Mouse (Mus musculus) small intestine, adult 2 months (tissue): ENCODE measurements at regions not wholly inside any gene's neighbourhood (a gene's known extent, or its start where the extent isn't known, plus 50 kb on each side); places are given as distances from the start of the nearest gene placed in this dataset.
"Not testable (repeated sequence)": the region's sequence is repeated elsewhere in the genome, so short reads cannot be mapped to it uniquely, and the experiment has no call there.

Source experiments
- H3K27ac ChIP-seq: fragments of 200-500 bp; 2 replicates; pipeline ENCODE4 v1.5.1; 2012; ENCODE audit warnings: low read depth, low read length, control low read depth, inconsistent platforms; ENCODE audit not compliant: insufficient read depth
- H3K27me3 ChIP-seq: fragments of 200-500 bp; 2 replicates; pipeline ENCODE4 v1.6.1; 2012; ENCODE audit warnings: mild to moderate bottlenecking, moderate library complexity, low read length, inconsistent platforms; ENCODE audit not compliant: control insufficient read depth, insufficient read depth
- H3K36me3 ChIP-seq: fragments of 200-500 bp; 2 replicates; pipeline ENCODE4 v1.6.1; 2012; ENCODE audit warnings: mild to moderate bottlenecking, low read length, control low read depth, inconsistent platforms; ENCODE audit not compliant: control insufficient read depth, insufficient read depth
- H3K4me1 ChIP-seq: fragments of 200-500 bp; 2 replicates; pipeline ENCODE4 v1.6.1; 2012; ENCODE audit warnings: low read length, inconsistent platforms, mixed read lengths; ENCODE audit not compliant: control insufficient read depth, insufficient read depth, insufficient read length
- H3K4me3 ChIP-seq: fragments of 200-500 bp; 2 replicates; pipeline ENCODE4 v1.5.1; 2012; ENCODE audit warnings: low read depth, mild to moderate bottlenecking, control low read depth, inconsistent platforms, low read length, moderate library complexity
- CTCF ChIP-seq: fragments of 200-500 bp; IDR thresholded peaks from 2 replicates; pipeline ENCODE4 v1.5.1; 2012; ENCODE audit warnings: low read depth, mild to moderate bottlenecking, control low read depth, inconsistent platforms, low read length, moderate library complexity, mixed read lengths; ENCODE audit not compliant: insufficient replicate concordance, insufficient read length; ENCODE audit errors: extremely low read depth
- POLR2A ChIP-seq: fragments of 200-500 bp; IDR thresholded peaks from 2 replicates; pipeline ENCODE4 v1.6.1; 2012; ENCODE audit warnings: low read depth, mild to moderate bottlenecking, control low read depth, inconsistent platforms, low read length, moderate library complexity
- WGBS: fragments of 180-500 bp; shearing (Covaris S2); methylation state at CpG from one replicate; pipeline ENCODE4 v1.1.7; 2018; 5-methylcytosine and 5-hydroxymethylcytosine counted together

GRCm38 (mm10) chr13:4783290-4783689, 174.3 kb upstream of the Akr1e1 start:
- TF ChIP-seq POLR2A = no peak
- TF ChIP-seq CTCF = no peak
- Histone ChIP-seq H3K4me3 (no peak overlapping the region), H3K27ac (no peak overlapping the region), H3K36me3 (no peaks in the 10 kb centered on the region), H3K27me3 (no peaks in the 10 kb centered on the region), H3K4me1 (no peaks in the 10 kb centered on the region)
- 77% methylated on average over 3 of the region's 3 CpGs for WGBS

GRCm38 (mm10) chr13:4778264-4778823, 169.4 kb upstream of the Akr1e1 start:
- WGBS = 67% methylated on average over 3 of the region's 3 CpGs
- not testable (repeated sequence) for H3K27me3 ChIP-seq, H3K4me1 ChIP-seq, H3K27ac ChIP-seq, H3K36me3 ChIP-seq, H3K4me3 ChIP-seq

- no peaks in the 10 kb centered on the region for H3K4me1 ChIP-seq
- no peak overlapping the region for H3K4me3 ChIP-seq
- H3K27ac ChIP-seq = no peak overlapping the region
- no peaks in the 10 kb centered on the region for H3K36me3 ChIP-seq
- no peak for TF ChIP-seq CTCF
- TF ChIP-seq POLR2A = no peak
- no peaks in the 10 kb centered on the region for H3K27me3 ChIP-seq
- 28% methylated on average over 4 of the region's 4 CpGs for WGBS
Observed at GRCm38 (mm10) chr13:4776855-4777254, 167.9 kb upstream of the Akr1e1 start.

GRCm38 (mm10) chr13:4772324-4772723, 163.3 kb upstream of the Akr1e1 start:
- TF ChIP-seq CTCF (no peak), POLR2A (no peak)
- Histone ChIP-seq H3K4me3 (no peak overlapping the region), H3K36me3 (no peaks in the 10 kb centered on the region), H3K27ac (no peak overlapping the region), H3K27me3 (no peaks in the 10 kb centered on the region), H3K4me1 (no peaks in the 10 kb centered on the region)
- 78% methylated on average over 2 of the region's 2 CpGs for WGBS

GRCm38 (mm10) chr13:4771120-4772075, 162.4 kb upstream of the Akr1e1 start:
- Histone ChIP-seq H3K27me3 (no peaks in the 10 kb centered on the region), H3K36me3 (no peaks in the 10 kb centered on the region), H3K4me3 (no peak overlapping the region), H3K4me1 (no peaks in the 10 kb centered on the region), H3K27ac (peak overlapping the region; percentile 73)
- TF ChIP-seq CTCF = no peak
- TF ChIP-seq POLR2A = no peak
- 36% methylated on average over 12 of the region's 12 CpGs for WGBS

GRCm38 (mm10) chr13:4759965-4760364, 151.0 kb upstream of the Akr1e1 start:
- Histone ChIP-seq H3K27me3 (no peaks in the 10 kb centered on the region), H3K4me1 (no peaks in the 10 kb centered on the region), H3K36me3 (no peaks in the 10 kb centered on the region), H3K27ac (no peak overlapping the region), H3K4me3 (no peak overlapping the region)
- 61% methylated on average over 3 of the region's 3 CpGs for whole genome bisulfite sequencing
- TF ChIP-seq POLR2A (no peak), CTCF (no peak)

- TF ChIP-seq CTCF (no peak), POLR2A (no peak)
- Histone ChIP-seq H3K4me3 (no peak overlapping the region), H3K36me3 (no peaks in the 10 kb centered on the region), H3K27ac (no peak overlapping the region), H3K27me3 (no peaks in the 10 kb centered on the region), H3K4me1 (no peaks in the 10 kb centered on the region)
Observed at GRCm38 (mm10) chr13:4756529-4756928, 147.6 kb upstream of the Akr1e1 start.
